Mouse (Mus musculus) myocyte (in vitro differentiated cells): ENCODE results near the gene Pmf1.

ENCODE experiments used
- CEBPB ChIP-seq: IDR thresholded peaks from 2 replicates; pipeline ENCODE4 v1.6.1; 2011; ENCODE audit warnings: mild to moderate bottlenecking, moderate library complexity; ENCODE audit not compliant: poor library complexity, insufficient read depth, severe bottlenecking
- MYOG ChIP-seq, 3 experiments: IDR thresholded peaks; one replicate each; pipeline ENCODE4 v1.6.1; 2011; ENCODE audit warnings: control low read depth in 2 of 3, low read depth in 2 of 3, mild to moderate bottlenecking in 2 of 3; ENCODE audit not compliant: insufficient read length in 2 of 3, control insufficient read depth in 1 of 3, insufficient read depth in 1 of 3
- POLR2A ChIP-seq: IDR thresholded peaks from one replicate; pipeline ENCODE4 v1.6.1; 2011; ENCODE audit warnings: low read depth, mild to moderate bottlenecking, control low read depth, moderate library complexity; ENCODE audit not compliant: insufficient read length
- SRF ChIP-seq: IDR thresholded peaks from one replicate; pipeline ENCODE4 v1.6.1; 2011; ENCODE audit warnings: low read depth; ENCODE audit not compliant: control insufficient read depth, insufficient read length
- TCF12 ChIP-seq: IDR thresholded peaks from one replicate; pipeline ENCODE4 v1.6.1; 2011; ENCODE audit warnings: mild to moderate bottlenecking, control low read depth; ENCODE audit not compliant: poor library complexity, insufficient read depth, severe bottlenecking

- no peak for TF ChIP-seq MYOG (IDR thresholded peaks at IDR 0.05; ENCODE audit: control insufficient read depth in 1 of 3, insufficient read depth in 1 of 3, insufficient read length in 2 of 3, low read depth in 2 of 3)
- no peak for TF ChIP-seq CEBPB
- TF ChIP-seq SRF = no peak
- TF ChIP-seq POLR2A = no peak
- TF ChIP-seq TCF12 = no peak
These were observed 46.2 kb upstream of the Pmf1 start for GRCm38 (mm10) chr3:88456313-88456712.
